Mouse (Mus musculus) olfactory bulb, adult 2 months (tissue): ENCODE measurements around the gene Cntn6.

Experiments used
- CTCF ChIP-seq: fragments of 200-500 bp; IDR thresholded peaks from 2 replicates; pipeline ENCODE4 v1.5.1; 2012; ENCODE audit warnings: low read depth, mild to moderate bottlenecking, low read length, moderate library complexity; ENCODE audit not compliant: insufficient read depth
- POLR2A ChIP-seq: fragments of 200-500 bp; IDR thresholded peaks from 2 replicates; pipeline ENCODE4 v1.6.1; 2012; ENCODE audit warnings: mild to moderate bottlenecking, low read depth, low read length, moderate library complexity; ENCODE audit not compliant: insufficient read depth

DNA sequence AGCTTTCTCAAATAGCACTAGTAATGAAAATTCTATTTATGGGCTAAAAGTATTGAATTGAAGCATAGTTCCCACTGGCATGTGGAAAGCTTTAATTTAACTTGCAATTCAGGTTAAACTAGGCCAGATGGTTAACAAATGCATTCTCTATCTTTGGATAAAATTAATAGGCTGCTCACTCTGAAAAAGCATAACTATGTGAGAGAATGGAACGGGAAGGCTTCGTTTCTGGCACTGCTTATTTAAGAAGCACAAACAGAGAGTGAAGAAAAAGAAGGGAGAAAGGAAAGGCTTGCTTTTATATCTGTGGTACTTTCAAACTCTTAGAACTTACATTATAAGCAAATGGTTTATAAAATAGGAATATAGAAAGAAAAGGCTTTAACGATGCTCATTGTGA, 268.6 kb downstream of the Cntn6 start:
- TF ChIP-seq POLR2A: no peak
- TF ChIP-seq CTCF: no peak
